Mouse (Mus musculus): ENCODE results near the gene Odc1.
A peak's percentile ranks its signal among the peaks of the same experiment; 100 is the strongest.

- TF ChIP-seq CTCF (IDR thresholded peaks at IDR 0.05; ENCODE audit: low read depth): 0 out of 2 replicates have a peak, but pooled peaks have one; percentile 16
- TF ChIP-seq EP300 (IDR thresholded peaks at IDR 0.05; ENCODE audit: low read depth): no peak
These were observed 48.6 kb upstream of the Odc1 start for GRCm38 (mm10) chr12:17495858-17496451.

Data from heart, postnatal 0 days (tissue).